Mouse (Mus musculus) megakaryocyte, embryonic 14.5 days (primary cell): ENCODE measurements at regions not wholly inside any gene's neighbourhood (a gene's known extent, or its start where the extent isn't known, plus 50 kb on each side); places are given as distances from the start of the nearest gene placed in this dataset.

ENCODE experiments used
- FLI1 ChIP-seq: IDR thresholded peaks from 2 replicates; pipeline ENCODE4 v1.6.1; 2012; ENCODE audit warnings: low read length, inconsistent platforms, mixed read lengths
- GATA1 ChIP-seq: IDR thresholded peaks from 3 replicates; pipeline ENCODE4 v1.6.1; 2012; ENCODE audit warnings: mixed read lengths, low read length, inconsistent platforms, borderline replicate concordance

DNA sequence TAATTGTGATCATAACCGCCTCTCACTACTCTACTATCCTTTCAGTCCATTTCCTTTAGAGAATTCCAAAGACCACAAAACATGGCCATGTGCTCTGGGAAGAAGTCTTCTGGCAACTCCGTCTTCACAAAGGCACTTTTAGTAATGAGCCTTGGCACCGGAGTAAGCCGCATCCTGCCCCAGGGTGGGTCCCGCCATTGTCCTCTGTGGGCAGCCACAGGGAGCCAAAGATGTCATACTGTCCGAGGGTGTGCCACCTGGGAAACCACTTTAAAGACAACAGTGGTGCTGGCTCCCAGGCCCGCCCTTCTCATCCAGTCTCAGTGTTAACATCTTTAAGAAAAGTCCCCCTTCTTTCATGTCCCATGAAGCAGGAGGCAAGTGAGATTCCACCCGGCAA, 164.6 kb downstream of the Kit start:
- TF ChIP-seq GATA1 (no peak), FLI1 (no peak)
